Mouse (Mus musculus) forebrain, embryonic 11.5 days (tissue): Measurements from ENCODE around the gene 1810024B03Rik. TPM values are rescaled to one million over a fixed set of nuclear protein-coding genes. Genes with fewer than 3 reads are reported as not detected.
A peak's percentile ranks its signal among the peaks of the same experiment; 100 is the strongest.

ENCODE experiments used
- ATAC-seq: fragments of 200-750 bp; cut with Nextera tagmentation; replicated peaks from 2 replicates; pipeline ENCODE4 v1.8.0; 2017; ENCODE audit warnings: moderate TSS enrichment; ENCODE audit not compliant: low FRiP score
- DNase-seq: peaks from one replicate; pipeline ENCODE4 v3.0.0-alpha.2; 2017; ENCODE audit warnings: low spot score
- H3K27ac ChIP-seq: fragments of 300-500 bp; sonication (generic); 2 replicates; pipeline ENCODE4 v1.5.1; 2014; ENCODE audit warnings: low read depth, low read length
- H3K27me3 ChIP-seq: fragments of 300-500 bp; sonication (generic); 2 replicates; pipeline ENCODE4 v1.6.1; 2014; ENCODE audit warnings: mild to moderate bottlenecking, low read length, mixed read lengths; ENCODE audit not compliant: control insufficient read depth, insufficient read depth
- H3K36me3 ChIP-seq: fragments of 300-500 bp; sonication (generic); 2 replicates; pipeline ENCODE4 v1.6.1; 2014; ENCODE audit warnings: mild to moderate bottlenecking, low read length, moderate library complexity, mixed read lengths; ENCODE audit not compliant: control insufficient read depth, insufficient read depth
- H3K4me1 ChIP-seq: fragments of 300-500 bp; sonication (generic); replicated peaks from 2 replicates; pipeline ENCODE4 v1.6.1; 2014; ENCODE audit warnings: low read length, mixed read lengths; ENCODE audit not compliant: control insufficient read depth, insufficient read depth
- H3K4me2 ChIP-seq: fragments of 300-500 bp; sonication (generic); 2 replicates; pipeline ENCODE4 v1.6.1; 2014; ENCODE audit warnings: low read depth, mild to moderate bottlenecking, low read length, moderate library complexity, mixed read lengths; ENCODE audit not compliant: severe bottlenecking
- H3K4me3 ChIP-seq: fragments of 300-500 bp; sonication (generic); 2 replicates; pipeline ENCODE4 v1.5.1; 2014; ENCODE audit warnings: low read depth, low read length
- H3K9ac ChIP-seq: fragments of 300-500 bp; sonication (generic); 2 replicates; pipeline ENCODE4 v1.6.1; 2014; ENCODE audit warnings: low read length
- H3K9me3 ChIP-seq: fragments of 300-500 bp; sonication (generic); 2 replicates; pipeline ENCODE4 v1.6.1; 2016; ENCODE audit warnings: low read length, mixed read lengths; ENCODE audit not compliant: control insufficient read depth
- WGBS: fragments of 180-500 bp; shearing (Covaris S2); extraction: QIAGEN DNeasy Blood & Tissue Kit; methylation state at CpG from one replicate; pipeline ENCODE4 v1.1.7; 2014; 5-methylcytosine and 5-hydroxymethylcytosine counted together
- polyA plus RNA-seq: library from polyadenylated mRNA; unstranded; fragments of >200 nt; fragmentation: Nextera tagmentation; extraction: Ambion mirVana; gene quantifications from 2 replicates; pipeline ENCODE4 v1.2.1, GENCODE M21; 2014

Gene 1810024B03Rik
- polyA plus RNA-seq, 1 experiment from 2014 or later = 2.9 TPM

DNA sequence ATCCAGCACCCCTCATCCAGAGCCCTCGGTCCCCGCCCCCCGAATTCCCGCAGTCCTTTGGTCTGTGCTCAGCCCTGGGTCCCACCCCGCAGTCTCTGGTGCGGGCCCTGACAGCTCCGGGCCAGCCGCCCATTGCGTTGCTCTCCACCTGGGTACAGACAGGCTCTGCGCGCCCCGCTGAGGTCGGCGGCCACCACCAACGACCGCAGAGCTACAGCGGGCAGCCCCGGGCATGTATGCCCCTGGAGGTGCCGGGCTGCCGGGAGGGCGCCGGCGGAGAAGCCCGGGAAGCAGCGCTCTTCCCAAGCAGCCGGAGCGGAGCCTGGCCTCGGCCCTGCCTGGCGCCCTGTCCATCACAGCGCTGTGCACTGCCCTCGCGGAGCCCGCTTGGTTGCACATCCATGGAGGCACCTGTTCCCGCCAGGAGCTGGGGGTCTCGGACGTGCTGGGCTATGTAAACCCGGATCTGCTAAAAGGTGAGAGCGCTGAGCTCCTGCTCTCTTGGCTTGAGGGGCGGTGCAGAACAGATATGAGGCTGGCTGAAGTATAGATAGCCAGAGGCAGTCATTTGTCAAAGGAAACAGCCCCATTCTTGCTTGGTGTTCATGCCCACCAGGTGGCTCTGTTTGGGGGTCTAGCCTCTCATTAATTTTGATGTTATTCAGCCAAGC, 40.4 kb upstream of the 1810024B03Rik start:
- 1% methylated on average over 39 of the region's 39 CpGs for WGBS
- Histone ChIP-seq H3K4me1 (peaks cover 10% of the 10 kb centered on the region), H3K27me3 (no peaks in the 10 kb centered on the region), H3K4me3 (peak overlapping the region; percentile 86), H3K27ac (0 out of 2 replicates have a peak overlapping the region, but pooled peaks have one; percentile 41), H3K9me3 (no peaks in the 10 kb centered on the region), H3K4me2 (peak overlapping the region; percentile 95), H3K9ac (peak overlapping the region; percentile 77), H3K36me3 (no peaks in the 10 kb centered on the region)
- DNase-seq (peak; percentile 75), ATAC-seq (peak; percentile 66)

- no peaks in the 10 kb centered on the region for H3K9me3 ChIP-seq
- ATAC-seq = peak; percentile 98
- peak within 1 kb of the TSS; percentile 86 for H3K4me3 ChIP-seq
- no peaks in the 10 kb centered on the region; the same call in 1 of the 2 replicates for H3K36me3 ChIP-seq
- peak within 1 kb of the TSS; percentile 95 for H3K4me2 ChIP-seq
- peaks cover 10% of the 10 kb centered on the region for H3K4me1 ChIP-seq
- H3K27ac ChIP-seq = 0 out of 2 replicates have a peak within 1 kb of the TSS, but pooled peaks have one; percentile 41
- H3K27me3 ChIP-seq = no peaks in the 10 kb centered on the region
- peak; percentile 99 for DNase-seq
- under 1% methylated on average over 53 of the region's 53 CpGs for WGBS
- peak within 1 kb of the TSS; percentile 77 for H3K9ac ChIP-seq
Observed at GRCm38 (mm10) chr2:127247592-127248333, 39.7 kb upstream of the 1810024B03Rik start, which contains the start of the genes Ciao1 and Tmem127. Ciao1 (minus strand) TSS chr2:127247816. Tmem127 (plus strand) TSS chr2:127247908.

GRCm38 (mm10) chr2:127240065-127240464, 32.0 kb upstream of the 1810024B03Rik start:
- H3K4me3 ChIP-seq = no peak overlapping the region
- H3K4me2 ChIP-seq = no peak overlapping the region
- H3K27ac ChIP-seq = no peak overlapping the region
- no peak for DNase-seq
- H3K9ac ChIP-seq = no peak overlapping the region
- 89% methylated on average over 2 of the region's 2 CpGs for WGBS
- ATAC-seq = no peak
- H3K27me3 ChIP-seq = no peaks in the 10 kb centered on the region
- no peaks in the 10 kb centered on the region for H3K9me3 ChIP-seq
- H3K36me3 ChIP-seq = peaks cover 21% of the 10 kb centered on the region; the same call in 1 of the 2 replicates
- no peaks in the 10 kb centered on the region for H3K4me1 ChIP-seq

DNA sequence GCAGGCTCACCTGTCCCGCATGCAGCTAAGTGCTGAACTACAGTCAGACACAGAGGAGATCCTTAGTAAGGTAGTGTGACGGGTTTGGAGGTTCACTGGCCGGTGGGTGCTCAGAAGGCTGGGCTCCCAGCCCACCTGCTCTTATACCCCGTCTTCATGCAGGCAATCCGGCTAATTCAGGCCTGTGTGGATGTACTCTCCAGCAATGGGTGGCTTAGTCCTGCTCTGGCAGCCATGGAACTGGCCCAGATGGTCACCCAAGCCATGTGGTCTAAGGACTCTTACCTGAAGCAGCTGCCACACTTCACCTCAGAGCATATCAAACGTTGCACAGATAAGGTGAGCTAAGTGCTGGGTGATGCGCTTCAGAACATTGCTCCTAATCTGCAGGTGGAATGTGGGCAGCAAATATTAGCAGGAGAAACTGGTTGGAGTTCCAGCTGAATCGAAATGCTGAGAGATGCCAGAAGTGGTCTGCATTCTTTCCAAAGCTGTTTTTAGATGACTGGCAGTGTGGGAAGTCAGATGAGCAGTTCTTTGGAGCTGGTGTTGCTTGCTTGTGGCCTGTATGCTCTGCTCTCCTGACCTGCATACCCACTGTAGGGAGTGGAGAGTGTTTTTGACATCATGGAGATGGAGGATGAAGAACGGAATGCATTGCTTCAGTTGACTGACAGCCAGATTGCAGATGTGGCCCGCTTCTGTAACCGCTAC, 30.0 kb upstream of the 1810024B03Rik start:
- Histone ChIP-seq H3K4me3 (no peak overlapping the region), H3K27ac (no peak overlapping the region), H3K36me3 (peaks cover 22% of the 10 kb centered on the region; the same call in 1 of the 2 replicates), H3K9ac (no peak overlapping the region), H3K4me2 (no peak overlapping the region), H3K9me3 (no peaks in the 10 kb centered on the region), H3K4me1 (no peaks in the 10 kb centered on the region), H3K27me3 (no peaks in the 10 kb centered on the region)
- 95% methylated on average over 11 of the region's 11 CpGs for WGBS
- ATAC-seq (no peak), DNase-seq (no peak)

DNA sequence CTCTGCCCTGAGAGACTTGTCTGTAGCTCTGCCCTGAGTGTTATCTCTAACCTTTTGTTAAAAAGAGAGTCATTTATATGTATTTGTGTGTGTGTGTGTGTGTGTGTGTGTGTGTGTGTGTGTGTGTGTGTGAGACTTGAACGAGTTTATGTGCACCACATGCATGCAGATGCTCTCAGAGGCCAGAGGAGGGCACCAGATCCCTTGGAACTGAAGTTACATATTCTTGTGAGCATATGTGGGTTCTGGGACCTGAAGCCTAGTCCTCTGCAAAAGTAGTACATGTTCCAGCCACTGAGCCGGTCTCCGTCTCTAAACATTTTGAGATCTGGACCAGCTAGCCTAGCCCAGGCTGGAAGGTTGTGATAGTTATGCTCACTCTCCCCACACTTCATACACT, 17.2 kb upstream of the 1810024B03Rik start:
- Histone ChIP-seq H3K9ac (no peak overlapping the region), H3K4me2 (no peak overlapping the region), H3K9me3 (no peaks in the 10 kb centered on the region), H3K4me3 (no peak overlapping the region), H3K27ac (no peak overlapping the region), H3K36me3 (peaks cover 48% of the 10 kb centered on the region), H3K4me1 (no peaks in the 10 kb centered on the region), H3K27me3 (no peaks in the 10 kb centered on the region)
- DNase-seq (no peak), ATAC-seq (no peak)
- 98% methylated on average over 3 of the region's 3 CpGs for WGBS

- no peak overlapping the region for H3K4me3 ChIP-seq
- no peak overlapping the region for H3K27ac ChIP-seq
- H3K27me3 ChIP-seq = no peaks in the 10 kb centered on the region
- H3K9ac ChIP-seq = no peak overlapping the region
- H3K4me2 ChIP-seq = no peak overlapping the region
- ATAC-seq (no peak), DNase-seq (no peak)
- H3K4me1 ChIP-seq = no peaks in the 10 kb centered on the region
- peaks cover 29% of the 10 kb centered on the region for H3K36me3 ChIP-seq
- WGBS = 97% methylated on average over 5 of the region's 5 CpGs
- H3K9me3 ChIP-seq = no peaks in the 10 kb centered on the region
Observed at GRCm38 (mm10) chr2:127217746-127218145, 9.7 kb upstream of the 1810024B03Rik start.

- 93% methylated on average over 11 of the region's 11 CpGs for WGBS
Observed at GRCm38 (mm10) chr2:127210701-127211100, 2.6 kb upstream of the 1810024B03Rik start.

GRCm38 (mm10) chr2:127208452-127208769, 331 bp upstream of the 1810024B03Rik start:
- H3K36me3 ChIP-seq = peaks cover 3% of the 10 kb centered on the region; the same call in 1 of the 2 replicates
- WGBS = under 1% methylated on average over 17 of the region's 17 CpGs
- no peaks in the 10 kb centered on the region for H3K27me3 ChIP-seq
- H3K4me3 ChIP-seq = peak overlapping the region; percentile 88
- DNase-seq = no peak
- ATAC-seq = peak; percentile 40; the same call in 1 of the 2 replicates
- peaks cover 7% of the 10 kb centered on the region; the same call in 1 of the 2 replicates for H3K4me1 ChIP-seq
- H3K4me2 ChIP-seq = peak overlapping the region; percentile 85
- no peaks in the 10 kb centered on the region for H3K9me3 ChIP-seq
- H3K27ac ChIP-seq = peak overlapping the region; percentile 65; the same call in 1 of the 2 replicates
- peak overlapping the region; percentile 90 for H3K9ac ChIP-seq

More at GRCm38 (mm10) chr2:127210701-127211100, 2.6 kb upstream of the 1810024B03Rik start:
- no peak overlapping the region for H3K4me2 ChIP-seq
- peaks cover 5% of the 10 kb centered on the region; the same call in 1 of the 2 replicates for H3K36me3 ChIP-seq
- no peak overlapping the region for H3K27ac ChIP-seq
- no peak overlapping the region for H3K4me3 ChIP-seq
- H3K9ac ChIP-seq = no peak overlapping the region
- no peak for ATAC-seq
- no peaks in the 10 kb centered on the region for H3K9me3 ChIP-seq
- DNase-seq = no peak
- H3K4me1 ChIP-seq = peaks cover 7% of the 10 kb centered on the region; the same call in 1 of the 2 replicates
- no peaks in the 10 kb centered on the region for H3K27me3 ChIP-seq
